Mouse (Mus musculus): ENCODE measurements around the gene Ndufa8. TPM values are rescaled to one million over a fixed set of nuclear protein-coding genes. Genes with fewer than 3 reads are reported as not detected.

The Ndufa8 gene
- total RNA-seq (2021) = 100 to 1,000 TPM; 184 to 196 TPM
- long read RNA-seq, experiment 1, transcript Ndufa8-201 (4 exons, 861 nt) = major isoform, 243 of 267 reads
- long read RNA-seq, experiment 1, partial matches to known transcripts = 18 of 267 reads
- long read RNA-seq, experiment 1, other reads (novel, unspliced or antisense) = 6 of 267 reads
- long read RNA-seq, experiment 2, transcript Ndufa8-201 (4 exons, 861 nt) = major isoform, 180 of 200 reads
- long read RNA-seq, experiment 2, partial matches to known transcripts = 12 of 200 reads
- long read RNA-seq, experiment 2, other reads (novel, unspliced or antisense) = 8 of 200 reads

DNA sequence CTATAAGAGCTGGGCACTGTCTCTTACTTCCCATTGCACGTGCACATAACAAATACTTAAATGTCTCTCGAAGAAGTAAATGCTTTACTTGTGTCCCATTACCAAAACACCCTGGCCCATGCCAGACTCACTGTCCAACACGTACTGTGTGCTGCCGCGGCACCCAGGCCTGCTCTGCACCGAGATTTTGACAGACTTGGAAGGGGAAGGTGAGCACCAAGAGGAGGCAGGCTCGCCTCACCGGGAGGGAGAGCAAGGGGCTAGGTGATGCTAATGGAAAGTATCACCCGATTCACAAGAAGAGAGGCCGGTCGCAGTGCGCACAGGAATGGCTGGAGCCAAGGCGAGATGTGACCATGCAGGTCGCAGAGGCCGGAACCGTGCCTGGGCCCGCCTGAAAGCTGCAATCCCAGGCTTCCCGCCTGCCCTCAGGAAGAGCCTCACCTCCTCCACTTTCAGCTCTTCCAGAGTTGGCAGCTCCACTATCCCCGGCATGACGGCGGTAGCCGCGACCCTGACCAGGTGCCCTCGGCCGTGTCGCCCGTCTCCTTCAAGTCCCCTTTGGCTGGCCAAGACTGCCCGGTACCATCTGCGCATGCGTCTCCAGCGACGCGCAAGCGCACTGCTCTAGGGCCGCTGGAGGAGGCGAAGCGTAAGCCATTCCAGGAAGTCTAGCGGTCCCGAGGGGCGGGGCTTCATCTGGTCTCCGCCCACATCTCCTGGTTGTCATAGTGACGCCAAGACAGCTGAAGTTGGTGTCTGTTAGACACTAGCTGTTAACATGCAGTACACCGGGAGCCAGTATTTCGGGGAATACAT is at the start of gene Ndufa8, which contains the start of gene Morn5:
Gene Ndufa8 (minus strand): TSS at position 659 of the 819 bp plus-strand sequence.
Gene Morn5 (plus strand): TSS at position 711 of the 819 bp plus-strand sequence.
- peak; percentile 99 for DNase-seq (ENCODE audit: low spot score in 2 of 2)

DNA sequence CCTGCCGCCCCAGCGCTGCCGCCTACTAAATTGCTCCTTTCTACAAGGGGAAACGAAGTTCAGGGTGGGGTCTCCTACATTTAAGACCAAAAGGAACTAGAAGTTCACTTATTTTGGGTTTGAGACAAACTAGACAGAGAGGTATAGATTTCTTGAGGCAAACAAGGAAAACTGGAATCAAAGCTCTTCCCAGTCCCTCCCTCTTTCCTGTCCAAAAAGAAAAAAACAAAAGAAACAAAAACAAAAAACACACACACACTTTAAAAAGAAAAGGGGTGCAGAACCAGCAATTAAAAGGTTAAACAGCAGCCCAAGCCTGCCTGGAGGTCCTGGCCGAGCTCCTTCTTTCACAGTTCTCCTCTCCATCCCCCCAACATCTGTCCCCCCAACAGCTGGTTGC is 48.8 kb upstream of the Ndufa8 start:
- no peak for DNase-seq (ENCODE audit: low spot score in 2 of 2)

DNA sequence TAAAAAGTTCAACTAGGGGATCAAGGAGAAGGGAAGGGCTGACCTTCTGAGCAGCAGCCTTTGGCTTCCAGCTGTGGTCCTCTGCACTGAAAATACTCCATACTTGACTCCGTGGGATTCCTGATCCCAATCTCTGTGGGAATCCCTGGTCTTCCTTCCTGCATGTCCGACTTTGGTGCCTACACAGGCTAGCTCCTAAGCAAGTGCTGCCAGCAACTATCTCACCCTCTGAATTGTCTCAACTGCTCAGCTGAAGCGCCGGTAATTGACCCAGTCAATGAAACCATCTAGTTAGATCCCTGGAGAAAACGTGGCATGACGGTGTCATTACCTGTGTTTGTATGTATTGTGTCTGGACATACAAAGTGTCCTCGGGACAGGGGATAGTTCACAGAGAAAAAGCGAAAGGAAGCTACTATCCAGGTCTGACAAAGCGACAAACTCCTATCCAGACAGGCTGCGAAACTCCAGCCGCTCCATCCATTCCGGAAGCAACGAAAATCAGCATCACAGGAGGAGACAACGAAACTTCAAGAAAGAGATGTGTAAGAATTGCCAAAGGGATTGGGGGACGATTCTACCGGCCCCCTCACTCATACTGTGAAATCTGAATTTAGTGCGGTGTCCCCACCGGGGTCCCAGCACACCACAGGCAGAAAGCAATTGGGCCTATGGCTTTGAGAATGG is 48.1 kb upstream of the Ndufa8 start:
- DNase-seq (ENCODE audit: low spot score in 2 of 2) = no peak

- DNase-seq (ENCODE audit: low spot score in 2 of 2) = no peak
These were observed 44.8 kb upstream of the Ndufa8 start for GRCm38 (mm10) chr2:36093914-36094475.

DNA sequence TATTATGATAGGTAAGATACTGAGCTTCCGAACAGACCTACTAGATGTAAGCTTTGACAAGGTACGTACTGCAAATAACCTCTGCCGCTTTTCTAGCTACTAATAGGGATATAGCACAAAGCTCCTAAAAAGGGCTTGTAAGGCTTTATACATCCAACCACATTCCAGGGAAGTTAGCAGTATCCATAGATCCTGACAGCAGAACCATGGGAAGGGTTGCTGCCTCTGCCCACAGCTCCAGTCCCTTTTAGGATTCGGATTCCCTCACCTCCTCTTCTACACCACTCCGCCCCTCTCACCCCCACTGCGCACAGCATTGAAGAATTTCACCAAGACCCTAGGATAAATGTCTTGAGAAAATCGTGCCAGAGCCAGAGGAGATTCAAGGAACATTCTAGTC is 44.1 kb upstream of the Ndufa8 start:
- no peak for DNase-seq (ENCODE audit: low spot score in 2 of 2)

DNA sequence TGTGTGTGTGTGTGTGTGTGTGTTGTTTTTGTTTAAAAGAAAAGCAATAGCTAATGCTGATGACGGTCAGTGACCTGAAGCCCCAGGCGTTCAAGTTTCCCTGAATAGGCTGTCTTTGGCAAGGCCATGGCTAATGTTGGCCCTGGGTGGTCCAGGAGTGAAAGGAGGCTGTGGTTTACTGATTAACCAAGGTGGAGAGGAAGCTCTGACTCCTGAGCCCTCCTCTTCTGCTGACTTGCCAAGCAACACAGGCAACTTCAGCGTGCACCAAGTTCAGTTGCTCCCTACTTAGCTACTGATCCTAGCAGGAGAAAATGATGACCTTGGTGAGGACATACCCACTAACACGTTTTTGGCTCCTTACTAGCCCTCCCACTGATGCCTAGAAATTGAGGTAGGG is 43.5 kb upstream of the Ndufa8 start:
- DNase-seq (ENCODE audit: low spot score in 2 of 2) = no peak

DNA sequence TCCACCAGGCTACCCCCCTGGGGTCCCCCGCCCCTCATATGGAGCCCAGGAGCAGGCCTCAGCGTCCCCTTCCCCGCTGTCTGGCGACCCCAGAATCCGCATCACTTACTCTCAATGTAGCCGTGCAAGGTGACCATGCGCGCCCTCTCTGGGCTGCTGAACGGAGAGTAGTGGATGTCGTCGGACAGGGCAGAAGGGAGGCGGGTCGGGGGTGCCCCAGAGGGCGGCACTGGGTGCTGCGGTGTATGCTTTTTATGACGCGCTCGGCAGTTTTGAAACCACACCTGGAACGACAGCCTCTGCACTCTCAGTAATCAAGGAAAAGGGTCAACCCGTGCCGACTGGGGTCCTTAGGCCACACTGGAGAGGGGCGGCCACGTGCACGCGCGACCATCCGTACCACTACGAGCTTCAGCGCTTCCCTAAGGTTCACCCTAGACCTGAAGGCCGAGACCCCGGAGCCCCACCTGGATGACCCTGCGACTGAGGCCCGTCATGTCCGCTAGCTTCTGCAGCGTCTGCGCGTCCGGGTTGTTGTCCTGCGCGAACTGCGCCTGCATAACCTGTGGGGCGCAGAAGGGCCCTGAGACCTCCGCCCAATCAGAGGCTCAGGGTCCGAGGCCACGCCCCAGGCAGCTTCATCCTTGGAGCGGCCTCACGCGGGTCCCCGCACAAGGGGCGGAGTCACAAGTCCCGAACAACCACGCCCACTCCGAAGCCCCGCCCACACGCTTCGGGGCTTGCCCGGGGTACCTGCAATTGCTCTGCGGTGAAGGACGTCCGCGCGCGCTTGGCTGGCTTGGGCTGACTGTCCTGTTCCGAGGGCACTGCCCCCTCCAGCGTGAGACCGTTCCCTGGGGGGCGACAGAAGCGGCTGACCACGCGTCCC is 41.9 kb upstream of the Ndufa8 start:
- DNase-seq (ENCODE audit: low spot score in 2 of 2) = peak in 1 of 2 experiments; percentile 33

DNA sequence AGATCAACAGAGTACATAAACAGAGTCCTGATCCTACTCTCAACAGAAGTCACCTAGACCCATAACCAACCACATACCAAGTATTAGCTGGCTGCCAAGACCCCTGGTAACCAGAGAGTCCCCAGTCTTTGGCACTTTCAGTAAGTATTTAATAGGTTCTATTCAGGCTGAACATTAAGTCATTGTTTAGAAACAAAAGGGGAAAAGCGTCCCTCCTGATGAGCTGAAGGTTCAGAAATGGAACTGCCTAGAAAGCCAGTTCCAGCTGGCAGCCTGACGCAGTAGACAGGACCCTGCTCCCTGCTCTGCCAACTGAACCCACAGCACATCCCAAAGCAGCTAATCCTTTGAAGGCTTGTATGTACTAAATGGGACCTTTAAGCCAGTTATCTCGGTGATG is 40.0 kb upstream of the Ndufa8 start:
- DNase-seq (ENCODE audit: low spot score in 2 of 2) = no peak

GRCm38 (mm10) chr2:36085041-36085440 is 35.8 kb upstream of the Ndufa8 start:
- DNase-seq (ENCODE audit: low spot score in 2 of 2) = no peak

- DNase-seq (ENCODE audit: low spot score in 2 of 2) = no peak
These were observed 33.8 kb upstream of the Ndufa8 start for GRCm38 (mm10) chr2:36082802-36083580.

DNA sequence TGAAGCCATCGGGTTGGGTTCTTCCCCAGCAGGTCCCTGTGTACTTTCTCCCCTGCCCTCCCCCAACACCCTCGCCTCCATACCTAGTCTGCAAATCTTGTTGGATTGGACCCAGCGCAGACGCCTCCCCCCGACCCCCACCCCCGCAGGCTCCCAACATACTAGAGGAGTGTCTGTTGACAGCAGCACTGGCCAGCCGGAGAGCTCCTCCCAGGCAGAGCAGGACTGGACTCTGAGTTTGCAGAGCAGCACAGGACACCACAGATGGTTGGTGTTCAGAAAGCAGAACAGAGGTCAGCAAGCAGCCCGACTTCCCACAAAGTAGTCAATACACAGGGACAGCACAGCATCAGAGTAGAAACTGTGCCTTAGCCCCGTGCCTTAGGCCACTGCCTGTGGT is 32.2 kb upstream of the Ndufa8 start:
- no peak for DNase-seq (ENCODE audit: low spot score in 2 of 2)

DNA sequence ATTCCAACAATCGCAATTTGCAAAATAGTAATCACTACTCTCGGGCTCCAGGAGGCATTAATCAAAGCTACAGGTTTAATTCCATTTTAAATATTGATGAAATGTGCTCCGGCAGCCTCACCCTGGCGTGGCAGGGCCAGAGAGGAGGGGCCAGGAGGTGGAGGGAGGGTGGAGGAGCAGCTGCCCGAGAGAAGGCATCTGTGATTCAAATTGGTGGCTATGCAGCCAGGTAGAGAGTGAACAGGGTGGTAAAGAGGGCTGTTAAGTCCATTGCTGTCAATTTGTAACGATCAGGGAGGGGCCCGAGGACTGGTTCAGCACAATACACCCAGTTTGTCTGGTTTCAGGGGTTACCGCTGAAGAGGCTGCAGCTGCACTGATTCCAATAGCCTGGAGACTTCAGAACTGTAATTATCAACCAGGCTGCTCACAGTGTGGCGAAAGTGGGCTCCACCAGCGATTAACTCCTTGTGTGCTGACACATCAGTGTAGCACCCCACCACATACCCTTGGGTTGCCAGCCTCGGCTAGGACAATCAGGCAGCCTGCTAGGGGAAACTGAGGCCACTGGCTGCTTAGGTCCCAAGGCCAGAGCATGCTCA is 28.1 kb upstream of the Ndufa8 start:
- no peak for DNase-seq (ENCODE audit: low spot score in 2 of 2)

DNA sequence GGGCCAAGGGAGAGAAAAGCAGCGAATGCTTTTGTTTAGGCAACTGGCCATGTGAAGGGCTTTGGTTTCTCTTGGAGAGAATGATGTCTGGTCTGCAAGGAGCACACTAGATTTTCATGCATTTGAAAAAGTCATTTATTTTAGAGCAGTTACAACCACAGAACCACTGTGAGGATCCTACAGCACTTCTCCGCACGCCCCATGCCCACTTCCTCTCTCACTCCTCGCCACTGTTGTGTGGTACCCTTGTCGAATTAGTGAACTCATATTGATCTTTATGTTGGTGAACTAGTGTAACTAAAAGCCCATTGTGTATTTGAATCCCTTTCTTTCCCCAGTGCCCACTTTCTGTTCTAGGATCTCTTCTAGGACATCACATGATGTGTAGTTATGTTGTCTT is 26.0 kb upstream of the Ndufa8 start:
- no peak for DNase-seq (ENCODE audit: low spot score in 2 of 2)

GRCm38 (mm10) chr2:36073781-36074180 is 24.6 kb upstream of the Ndufa8 start:
- DNase-seq (ENCODE audit: low spot score in 2 of 2) = no peak

- no peak for DNase-seq (ENCODE audit: low spot score in 2 of 2)
These were observed 22.6 kb upstream of the Ndufa8 start for GRCm38 (mm10) chr2:36071660-36072305.

- DNase-seq (ENCODE audit: low spot score in 2 of 2) = no peak
These were observed 17.9 kb upstream of the Ndufa8 start for GRCm38 (mm10) chr2:36067132-36067531.

DNA sequence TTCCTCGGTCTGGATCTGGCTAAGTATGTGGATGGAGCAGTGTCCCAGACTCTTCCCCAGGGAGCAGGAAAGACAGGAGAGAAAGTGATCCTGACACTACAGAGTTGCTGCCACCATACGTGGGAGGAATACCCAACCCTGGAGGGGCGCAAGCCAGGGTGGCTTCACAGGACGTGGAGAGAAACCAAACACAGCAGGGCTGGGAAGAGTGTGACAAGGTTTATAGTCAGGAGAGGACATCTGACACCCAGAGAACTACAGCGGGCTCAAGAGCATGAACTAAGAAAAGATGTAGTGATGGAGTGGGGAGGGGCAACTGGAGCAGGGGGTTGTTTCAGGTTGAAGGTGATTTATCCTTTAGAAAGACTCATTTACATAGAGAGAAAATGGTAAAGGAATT is 12.2 kb upstream of the Ndufa8 start:
- no peak for DNase-seq (ENCODE audit: low spot score in 2 of 2)

- no peak for DNase-seq (ENCODE audit: low spot score in 2 of 2)
These were observed 7.0 kb upstream of the Ndufa8 start for GRCm38 (mm10) chr2:36056248-36056647.

DNA sequence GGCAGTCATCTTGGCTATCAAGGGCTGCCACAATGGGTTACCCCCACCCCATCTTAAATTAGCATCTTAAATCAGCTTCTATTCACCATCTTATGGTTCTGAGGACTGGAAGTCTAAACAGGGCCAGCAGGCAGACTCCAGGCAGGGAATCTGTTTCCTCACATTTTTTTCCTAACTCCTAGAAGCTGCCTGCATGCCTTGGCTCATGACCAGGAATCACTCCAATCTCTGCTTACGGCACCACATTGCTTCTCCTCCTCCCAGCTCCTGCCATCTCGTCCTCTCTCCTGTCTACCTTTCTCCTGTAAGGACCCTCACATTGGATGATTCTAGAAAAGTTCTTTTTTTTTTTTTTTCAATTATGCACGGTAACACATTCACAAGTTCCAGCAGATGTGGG is 4.0 kb upstream of the Ndufa8 start:
- DNase-seq (ENCODE audit: low spot score in 2 of 2) = no peak

Data from adrenal gland, postnatal 4 days (tissue).